Mouse (Mus musculus): Measurements from ENCODE around the gene Zpbp. TPM values are rescaled to one million over a fixed set of nuclear protein-coding genes. Genes with fewer than 3 reads are reported as not detected.

Zpbp gene
- total RNA-seq, 2 experiments from 2014 or later: 0.06 to 0.08 TPM

- no peak for DNase-seq
- no peak overlapping the region for H3K27ac ChIP-seq
- no peak for TF ChIP-seq CTCF (IDR thresholded peaks at IDR 0.05)
- intact Hi-C loops (cut with DNase I): no loop called here
- H3K4me3 ChIP-seq: no peak overlapping the region
Measured at GRCm38 (mm10) chr11:11393164-11393563, 69.0 kb downstream of the Zpbp start.

GRCm38 (mm10) chr11:11371305-11371704 is 90.9 kb downstream of the Zpbp start:
- no peak for DNase-seq
- no peak for TF ChIP-seq CTCF (IDR thresholded peaks at IDR 0.05)
- intact Hi-C loops (cut with DNase I): no loop called here
- H3K27ac ChIP-seq: no peak overlapping the region
- H3K4me3 ChIP-seq: no peak overlapping the region

- intact Hi-C loops (cut with DNase I): no loop called here
- no peak for DNase-seq
- no peak for TF ChIP-seq CTCF (IDR thresholded peaks at IDR 0.05)
- Histone ChIP-seq H3K4me3 (no peak overlapping the region), H3K27ac (no peak overlapping the region)
Measured at GRCm38 (mm10) chr11:11283512-11283911, 178.7 kb downstream of the Zpbp start.

GRCm38 (mm10) chr11:11280128-11280527 is 182.1 kb downstream of the Zpbp start:
- no peak for TF ChIP-seq CTCF (IDR thresholded peaks at IDR 0.05)
- no peak overlapping the region for H3K27ac ChIP-seq
- intact Hi-C loops (cut with DNase I): no loop called here
- H3K4me3 ChIP-seq: no peak overlapping the region
- DNase-seq: no peak

GRCm38 (mm10) chr11:11257348-11257747 is 204.9 kb downstream of the Zpbp start:
- intact Hi-C loops (cut with DNase I): no loop called here
- no peak for DNase-seq
- no peak overlapping the region for H3K4me3 ChIP-seq
- H3K27ac ChIP-seq: no peak overlapping the region
- TF ChIP-seq CTCF (IDR thresholded peaks at IDR 0.05): no peak

- intact Hi-C loops (cut with DNase I): no loop called here
- no peak for TF ChIP-seq CTCF (IDR thresholded peaks at IDR 0.05)
Measured at GRCm38 (mm10) chr11:11242694-11243377, 219.4 kb downstream of the Zpbp start.

GRCm38 (mm10) chr11:11239346-11239745 is 222.9 kb downstream of the Zpbp start:
- Histone ChIP-seq H3K4me3 (no peak overlapping the region), H3K27ac (no peak overlapping the region)
- peak; percentile 44 for TF ChIP-seq CTCF (IDR thresholded peaks at IDR 0.05)
- intact Hi-C loops (cut with DNase I): no loop called here
- no peak for DNase-seq

More at GRCm38 (mm10) chr11:11242694-11243377, 219.4 kb downstream of the Zpbp start:
- H3K27ac ChIP-seq: no peak overlapping the region
- no peak overlapping the region for H3K4me3 ChIP-seq
- DNase-seq: no peak

Other genes starting within 250 kb of the Zpbp start
- under 1 TPM in 1 of 2 experiments, not detected in 1; 0.56 TPM for gene Spata48, start 314 bp downstream of the Zpbp start, total RNA-seq (2021)
- not detected for gene 4930512M02Rik, start 165.4 kb upstream of the Zpbp start, total RNA-seq (2021)
- under 1 TPM; 0.28 to 0.47 TPM for gene Ikzf1, start 222.6 kb upstream of the Zpbp start, total RNA-seq (2021)